ENCODE assay signal across 17 mouse cellular contexts in genomic region chr3:79527521-79527920, GRCm38 (mm10). TPM values are rescaled to one million over a fixed set of nuclear protein-coding genes. Genes with fewer than 3 reads are reported as not detected.
A peak's percentile ranks its signal among the peaks of the same experiment; 100 is the strongest.
DNase-seq lines count a peak whose midpoint lies in the region; ATAC-seq lines count a peak whose summit lies in the region.
"Had no signal": no experiment of that assay in that cellular context is flagged by ENCODE, and none has a peak within 500 bp of the region (broad histone marks: within the 10 kb centered on the region; RNA-seq: fewer than 3 reads in every experiment).

No protein-coding gene starts in this region.

- no peak overlapping the region for H3K9ac ChIP-seq in limb, embryonic 15.5 days
- H3K9ac ChIP-seq: embryonic facial prominence, embryonic 12.5 days; forebrain, embryonic 15.5 days; heart, embryonic 12.5 days; hindbrain, embryonic 14.5 days; intestine, embryonic 15.5 days had no signal

- no peaks in the 10 kb centered on the region for H3K36me3 ChIP-seq in limb, embryonic 15.5 days
- H3K36me3 ChIP-seq in limb, embryonic 10.5 days: no peaks in the 10 kb centered on the region
- peaks cover 3% of the 10 kb centered on the region for H3K36me3 ChIP-seq in megakaryocyte, embryonic 14.5 days (replicated peaks; ENCODE audit: low read length)
- peaks cover 5% of the 10 kb centered on the region; the same call in 1 of the 2 replicates for H3K36me3 ChIP-seq in macrophage (ENCODE audit: inconsistent target)
- H3K36me3 ChIP-seq: embryonic facial prominence, embryonic 12.5 days; forebrain, embryonic 15.5 days; heart, embryonic 12.5 days; intestine, embryonic 15.5 days had no signal

- DNase-seq in heart, adult 11 months: peak; percentile 95
- no peak for DNase-seq in heart, postnatal 4 days
- no peak for DNase-seq in limb, embryonic 10.5 days (ENCODE audit: low spot score)
- DNase-seq in urinary bladder, postnatal 25 days (ENCODE audit: low spot score): no peak
- DNase-seq: adrenal gland, adult 8-10 months; adrenal gland, postnatal 36 days; cerebellum, adult 11-12 months; cerebellum, adult 9-10 months had no signal

- H3K27me3 ChIP-seq in limb, embryonic 15.5 days: no peaks in the 10 kb centered on the region
- H3K27me3 ChIP-seq in limb, embryonic 10.5 days (ENCODE audit: low read depth, poor library complexity, severe bottlenecking): no peaks in the 10 kb centered on the region
- no peaks in the 10 kb centered on the region for H3K27me3 ChIP-seq in megakaryocyte, embryonic 14.5 days (replicated peaks)
- H3K27me3 ChIP-seq: embryonic facial prominence, embryonic 12.5 days; forebrain, embryonic 15.5 days; heart, embryonic 12.5 days; intestine, embryonic 15.5 days had no signal

- H3K4me1 ChIP-seq in limb, embryonic 15.5 days: peaks cover 16% of the 10 kb centered on the region; the same call in 1 of the 2 replicates
- peaks cover 24% of the 10 kb centered on the region for H3K4me1 ChIP-seq in limb, embryonic 10.5 days
- peaks cover 55% of the 10 kb centered on the region for H3K4me1 ChIP-seq in megakaryocyte, embryonic 14.5 days

- H3K4me2 ChIP-seq in limb, embryonic 15.5 days: no peak overlapping the region
- H3K4me2 ChIP-seq: embryonic facial prominence, embryonic 12.5 days; forebrain, embryonic 15.5 days; heart, embryonic 12.5 days; hindbrain, embryonic 14.5 days; intestine, embryonic 15.5 days had no signal

- WGBS in limb, embryonic 15.5 days: 85% methylated on average over 3 of the region's 3 CpGs
- 92% methylated on average over 3 of the region's 3 CpGs for WGBS in limb, embryonic 10.5 days
- 90% methylated on average over 3 of the region's 3 CpGs for WGBS in macrophage (ENCODE audit: missing documents)

- H3K79me2 ChIP-seq in macrophage (ENCODE audit: inconsistent target): peaks cover 96% of the 10 kb centered on the region

- H3K9me3 ChIP-seq in limb, embryonic 15.5 days: no peaks in the 10 kb centered on the region
- H3K9me3 ChIP-seq in limb, embryonic 10.5 days (replicated peaks): no peaks in the 10 kb centered on the region
- no peaks in the 10 kb centered on the region for H3K9me3 ChIP-seq in megakaryocyte, embryonic 14.5 days
- H3K9me3 ChIP-seq: embryonic facial prominence, embryonic 12.5 days; forebrain, embryonic 15.5 days; heart, embryonic 12.5 days; intestine, embryonic 15.5 days had no signal

- no peak for ATAC-seq in limb, embryonic 15.5 days (ENCODE audit: insufficient number of reproducible peaks, low FRiP score, low TSS enrichment, low read depth)
- ATAC-seq in megakaryocyte, adult 5-6 weeks (ENCODE audit: poor library complexity, severe bottlenecking): no peak
- ATAC-seq: forebrain, embryonic 15.5 days; intestine, embryonic 15.5 days had no signal

- peak overlapping the region; percentile 11; the same call in 1 of the 2 replicates for H3K27ac ChIP-seq in limb, embryonic 15.5 days
- no peak overlapping the region for H3K27ac ChIP-seq in limb, embryonic 10.5 days
- H3K27ac ChIP-seq in macrophage: peak overlapping the region; percentile 97
- H3K27ac ChIP-seq: embryonic facial prominence, embryonic 12.5 days; forebrain, embryonic 15.5 days; hindbrain, embryonic 14.5 days; intestine, embryonic 15.5 days had no signal

- no peak overlapping the region for H3K4me3 ChIP-seq in limb, embryonic 15.5 days
- no peak overlapping the region for H3K4me3 ChIP-seq in limb, embryonic 10.5 days
- peak overlapping the region; percentile 43 for H3K4me3 ChIP-seq in megakaryocyte, embryonic 14.5 days (replicated peaks)
- H3K4me3 ChIP-seq in macrophage (ENCODE audit: inconsistent target): peak overlapping the region; percentile 66; the same call in 1 of the 2 replicates
- H3K4me3 ChIP-seq: embryonic facial prominence, embryonic 12.5 days; forebrain, embryonic 15.5 days; heart, embryonic 12.5 days; intestine, embryonic 15.5 days had no signal

RNA-seq across cellular contexts. Expression of gene Fnip2, which starts 40.1 kb away (rescaled TPM):
- 10 to 100 TPM; 17.8 to 19.4 TPM for total RNA-seq in heart, postnatal 4 days (2021)
- polyA plus RNA-seq in limb, embryonic 15.5 days (2015; fragmentation: Nextera tagmentation; extraction: Ambion mirVana): 3.5 and 3.6 TPM in 2 replicates
- polyA plus RNA-seq in limb, embryonic 10.5 days (2016; fragmentation: Nextera tagmentation; extraction: Ambion mirVana): 5.2 and 5.7 TPM in 2 replicates
- 0.19 and 2.8 TPM in 2 replicates for polyA plus RNA-seq in megakaryocyte, embryonic 14.5 days (2012; ENCODE audit: insufficient read depth, low replicate concordance)
- 17.9 and 21.3 TPM in 2 replicates for total RNA-seq in megakaryocyte, adult 5-6 weeks (2015)
- total RNA-seq in megakaryocyte, adult 5-6 weeks (2017): 16.4 and 17.1 TPM in 2 replicates
- total RNA-seq in macrophage (2018; cell fraction: chromatin; rRNA removed): 1,000 to 10,000 TPM in 9 of 26 experiments, 100 to 1,000 TPM in 17; 297 to 1,489 (median 906) TPM
- total RNA-seq in macrophage (2018; cell fraction: cytosol; rRNA removed): 100 to 1,000 TPM; 110 to 449 (median 248) TPM
- total RNA-seq in macrophage (2018; cell fraction: nucleus; rRNA removed): 1,000 to 10,000 TPM in 1 of 26 experiments, 100 to 1,000 TPM in 25; 324 to 1,078 (median 679) TPM
- 87.1 to 150 TPM (median 126 TPM) in 3 replicates for polyA plus RNA-seq in macrophage (2018)

Comparison
In these comparisons a context has a peak if more than half of its experiments do, and no peak if none do; other contexts are left out.
1. H3K4me3 ChIP-seq: peak in megakaryocyte, embryonic 14.5 days (single experiment) and macrophage (single experiment); none in limb, embryonic 15.5 days (single experiment) and limb, embryonic 10.5 days (single experiment).
2. RNA of gene Fnip2, which starts 40.1 kb away (polyA plus RNA-seq): 87.1 to 150 TPM in macrophage; 5.2 to 5.7 TPM in limb, embryonic 10.5 days, 3.5 to 3.6 TPM in limb, embryonic 15.5 days and 0.19 to 2.8 TPM in megakaryocyte, embryonic 14.5 days; every median in the first group is over 10 times any median in the second.